Mouse (Mus musculus) embryonic facial prominence, embryonic 15.5 days (tissue): Measurements from ENCODE around the gene Samd5. TPM values are rescaled to one million over a fixed set of nuclear protein-coding genes. Genes with fewer than 3 reads are reported as not detected.

Experiments used
- polyA plus RNA-seq: library from polyadenylated mRNA; unstranded; fragments of >200 nt; fragmentation: Nextera tagmentation; extraction: Ambion mirVana; gene quantifications from 2 replicates; pipeline ENCODE4 v1.2.1, GENCODE M21; 2015

Samd5 gene
- polyA plus RNA-seq, 1 experiment from 2014 or later = 11.2 TPM

Other genes starting within 250 kb of the Samd5 start
- gene Stxbp5, start 225.9 kb upstream of the Samd5 start, polyA plus RNA-seq = 6.2 and 6.5 TPM in 2 replicates